Mouse (Mus musculus) spleen, adult 2 months (tissue): ENCODE measurements around the gene Sema6d. TPM values are rescaled to one million over a fixed set of nuclear protein-coding genes. Genes with fewer than 3 reads are reported as not detected.

ENCODE experiments used
- DNase-seq, 2 experiments: peaks; one replicate each; pipeline versions ENCODE4 v3.0.0 to v3.0.0-alpha.2; 2012 to 2021; ENCODE audit warnings: low spot score in 2 of 2, low read depth in 1 of 2
- H3K27ac ChIP-seq: fragments of 200-500 bp; 2 replicates; pipeline ENCODE4 v1.5.1; 2012; ENCODE audit warnings: low read length, inconsistent platforms; ENCODE audit not compliant: insufficient read depth
- H3K27me3 ChIP-seq: fragments of 200-500 bp; 2 replicates; pipeline ENCODE4 v1.6.1; 2012; ENCODE audit warnings: mild to moderate bottlenecking, moderate library complexity, low read length, inconsistent platforms; ENCODE audit not compliant: control insufficient read depth, insufficient read depth
- H3K36me3 ChIP-seq: fragments of 200-500 bp; 2 replicates; pipeline ENCODE4 v1.6.1; 2012; ENCODE audit warnings: mild to moderate bottlenecking, low read length, inconsistent platforms; ENCODE audit not compliant: control insufficient read depth, insufficient read depth
- H3K4me1 ChIP-seq: fragments of 200-500 bp; 2 replicates; pipeline ENCODE4 v1.6.1; 2011; ENCODE audit warnings: inconsistent platforms; ENCODE audit not compliant: control insufficient read depth, insufficient read depth, insufficient read length
- H3K4me3 ChIP-seq: fragments of 200-500 bp; 2 replicates; pipeline ENCODE4 v1.5.1; 2011; ENCODE audit warnings: mild to moderate bottlenecking, inconsistent platforms; ENCODE audit not compliant: insufficient read depth, insufficient read length; ENCODE audit errors: extremely low read depth
- CTCF ChIP-seq: fragments of 200-500 bp; IDR thresholded peaks from 2 replicates; pipeline ENCODE4 v1.5.1; 2011; ENCODE audit warnings: mild to moderate bottlenecking, inconsistent platforms; ENCODE audit not compliant: insufficient read depth, insufficient read length, insufficient replicate concordance; ENCODE audit errors: extremely low read depth
- POLR2A ChIP-seq: fragments of 200-500 bp; IDR thresholded peaks from 2 replicates; pipeline ENCODE4 v1.6.1; 2011; ENCODE audit warnings: low read depth, low read length, inconsistent platforms
- WGBS: fragments of 180-500 bp; shearing (Covaris S2); methylation state at CpG from one replicate; pipeline ENCODE4 v1.1.7; 2018; 5-methylcytosine and 5-hydroxymethylcytosine counted together
- polyA plus RNA-seq: library from polyadenylated mRNA; depleted of rRNA; stranded (reverse); fragments of >200 nt; gene quantifications from 2 replicates; pipeline ENCODE4 v1.2.3, GENCODE M21; 2012

Gene Sema6d
- polyA plus RNA-seq, 1 experiment: 8.9 TPM

- Histone ChIP-seq H3K36me3 (no peaks in the 10 kb centered on the region), H3K4me3 (no peak overlapping the region), H3K27ac (no peak overlapping the region), H3K4me1 (no peaks in the 10 kb centered on the region), H3K27me3 (no peaks in the 10 kb centered on the region)
- WGBS: 87% methylated on average over 3 of the region's 3 CpGs
- TF ChIP-seq POLR2A: no peak
- TF ChIP-seq CTCF: no peak
- DNase-seq: no peak
Observed at GRCm38 (mm10) chr2:124430708-124431107, 340.9 kb downstream of the Sema6d start.

DNA sequence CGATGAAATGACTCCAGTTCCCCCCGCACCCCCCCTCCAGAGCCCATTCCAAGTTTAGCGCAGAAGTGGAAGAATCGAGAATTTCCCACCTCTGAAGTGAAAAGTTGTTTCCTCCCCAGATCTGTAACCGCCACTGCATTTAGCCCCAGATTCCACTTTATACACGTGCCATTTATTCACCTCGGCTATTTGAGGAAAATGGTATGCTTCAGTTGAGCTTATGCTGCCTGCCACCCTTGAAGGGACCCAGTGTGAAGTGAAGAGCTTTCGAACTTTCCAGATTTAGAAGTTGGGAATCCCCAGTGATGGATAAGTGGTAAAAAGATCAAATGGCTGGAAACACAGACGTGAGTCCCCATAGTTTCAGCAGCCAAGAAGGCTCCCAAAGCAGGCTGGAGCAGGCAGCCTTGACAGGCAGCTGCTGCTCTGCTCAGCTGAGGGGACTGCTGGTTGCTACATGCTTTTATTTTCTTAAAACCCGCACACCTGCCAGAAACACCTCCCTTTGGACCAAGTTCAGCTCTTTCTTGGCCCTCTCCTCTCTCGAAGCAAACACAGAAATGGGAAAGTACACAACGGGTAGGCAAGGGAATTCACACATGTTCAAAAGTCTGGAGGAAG lies 345.7 kb downstream of the Sema6d start:
- Histone ChIP-seq H3K36me3 (no peaks in the 10 kb centered on the region), H3K27ac (no peak overlapping the region), H3K4me1 (no peaks in the 10 kb centered on the region), H3K27me3 (no peaks in the 10 kb centered on the region), H3K4me3 (no peak overlapping the region)
- DNase-seq: no peak
- TF ChIP-seq CTCF (no peak), POLR2A (no peak)
- 80% methylated on average over 12 of the region's 12 CpGs for WGBS

DNA sequence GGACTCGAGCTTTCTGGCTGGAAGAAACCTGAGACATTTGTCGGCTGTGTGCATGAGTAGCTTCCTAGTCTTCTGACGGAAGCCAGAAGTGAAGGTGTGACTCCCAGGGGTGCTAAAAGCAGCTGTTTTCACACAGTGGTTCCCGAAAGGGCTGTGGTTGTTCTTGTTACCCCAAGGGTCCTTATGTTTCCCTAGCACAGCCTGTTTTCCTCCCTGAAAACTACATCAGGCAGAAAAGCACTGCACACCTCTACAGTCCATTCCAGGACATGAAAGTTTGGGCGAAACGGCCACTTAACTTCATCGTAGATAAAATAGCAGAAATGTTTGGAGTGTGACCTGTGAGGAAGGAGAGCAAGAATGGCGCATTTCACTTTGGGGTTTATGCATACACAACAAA lies 346.9 kb downstream of the Sema6d start:
- WGBS: 73% methylated on average over 8 of the region's 8 CpGs
- TF ChIP-seq POLR2A (no peak), CTCF (no peak)

DNA sequence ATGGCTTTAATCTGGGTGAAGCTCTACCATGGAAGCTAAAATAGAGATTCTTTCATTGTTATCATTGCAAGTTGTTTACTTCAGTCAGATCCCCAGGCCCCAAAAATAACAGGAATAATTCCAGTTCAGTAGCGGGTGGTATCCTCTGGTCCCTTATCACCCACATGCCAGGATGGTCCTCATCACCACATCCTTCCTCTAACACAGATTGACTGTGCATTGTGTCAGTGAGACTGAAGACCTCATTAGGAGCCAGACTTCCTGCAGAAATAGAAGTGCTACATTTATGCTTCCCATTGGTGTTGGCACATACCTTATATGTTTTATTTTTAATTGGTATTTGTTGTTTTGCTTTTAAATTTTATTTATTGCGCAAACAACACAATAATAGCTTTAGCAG lies 354.4 kb downstream of the Sema6d start:
- Histone ChIP-seq H3K4me3 (no peak overlapping the region), H3K27me3 (no peaks in the 10 kb centered on the region), H3K36me3 (no peaks in the 10 kb centered on the region), H3K4me1 (no peaks in the 10 kb centered on the region), H3K27ac (no peak overlapping the region)
- no peak for DNase-seq
- 54% methylated on average over 2 of the region's 2 CpGs for WGBS
- TF ChIP-seq CTCF (no peak), POLR2A (no peak)

More for the DNA sequence above, 346.9 kb downstream of the Sema6d start:
- H3K27me3 ChIP-seq: no peaks in the 10 kb centered on the region
- no peaks in the 10 kb centered on the region for H3K4me1 ChIP-seq
- H3K27ac ChIP-seq: no peak overlapping the region
- DNase-seq: no peak
- H3K36me3 ChIP-seq: no peaks in the 10 kb centered on the region
- no peak overlapping the region for H3K4me3 ChIP-seq

DNA sequence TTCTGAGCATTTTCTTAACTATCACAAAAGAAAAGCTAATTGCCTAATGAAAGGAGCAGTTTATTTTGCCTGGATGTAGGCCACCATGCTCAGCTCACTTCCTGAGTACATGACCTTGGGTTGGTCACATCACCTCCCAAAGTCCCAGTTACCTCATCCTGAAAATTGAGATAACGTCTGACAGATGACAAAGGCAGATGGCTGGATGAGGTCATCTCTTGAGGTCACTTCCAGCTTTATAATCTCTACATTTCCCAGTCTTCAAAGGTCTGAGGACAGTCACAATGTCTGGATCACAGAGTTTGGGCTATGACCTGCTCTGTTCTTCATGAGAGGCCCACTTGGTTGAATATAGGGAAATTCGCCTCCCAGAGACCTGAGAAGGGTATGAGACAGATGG lies 366.1 kb downstream of the Sema6d start:
- no peak overlapping the region for H3K27ac ChIP-seq
- WGBS: 76% methylated on average over 2 of the region's 2 CpGs

GRCm38 (mm10) chr2:124456999-124457398 lies 367.2 kb downstream of the Sema6d start:
- WGBS: 92% methylated on average over 4 of the region's 4 CpGs
- Histone ChIP-seq H3K36me3 (no peaks in the 10 kb centered on the region), H3K27me3 (no peaks in the 10 kb centered on the region), H3K4me1 (no peaks in the 10 kb centered on the region), H3K27ac (no peak overlapping the region), H3K4me3 (no peak overlapping the region)
- TF ChIP-seq CTCF: no peak
- TF ChIP-seq POLR2A: no peak
- no peak for DNase-seq

More for the DNA sequence above, 366.1 kb downstream of the Sema6d start:
- TF ChIP-seq CTCF (no peak), POLR2A (no peak)
- no peaks in the 10 kb centered on the region for H3K27me3 ChIP-seq
- no peak for DNase-seq
- H3K4me1 ChIP-seq: no peaks in the 10 kb centered on the region
- no peak overlapping the region for H3K4me3 ChIP-seq
- no peaks in the 10 kb centered on the region for H3K36me3 ChIP-seq

GRCm38 (mm10) chr2:124458028-124458427 lies 368.3 kb downstream of the Sema6d start:
- no peak overlapping the region for H3K4me3 ChIP-seq
- 77% methylated on average over 2 of the region's 2 CpGs for whole genome bisulfite sequencing
- H3K27ac ChIP-seq: no peak overlapping the region
- H3K27me3 ChIP-seq: no peaks in the 10 kb centered on the region
- H3K4me1 ChIP-seq: no peaks in the 10 kb centered on the region
- TF ChIP-seq POLR2A: no peak
- no peak for TF ChIP-seq CTCF
- no peaks in the 10 kb centered on the region for H3K36me3 ChIP-seq
- no peak for DNase-seq

- DNase-seq: no peak
- Histone ChIP-seq H3K36me3 (no peaks in the 10 kb centered on the region), H3K27me3 (no peaks in the 10 kb centered on the region), H3K27ac (no peak overlapping the region), H3K4me1 (no peaks in the 10 kb centered on the region), H3K4me3 (no peak overlapping the region)
- TF ChIP-seq CTCF (no peak), POLR2A (no peak)
- 70% methylated on average over 2 of the region's 2 CpGs for WGBS
Observed at GRCm38 (mm10) chr2:124460956-124461355, 371.2 kb downstream of the Sema6d start.
